Mouse (Mus musculus): Measurements from ENCODE around the gene Nck2. TPM values are rescaled to one million over a fixed set of nuclear protein-coding genes. Genes with fewer than 3 reads are reported as not detected.
"Not testable (repeated sequence)": the region's sequence is repeated elsewhere in the genome, so short reads cannot be mapped to it uniquely, and the experiment has no call there.

The Nck2 gene
- total RNA-seq, 2 experiments from 2014 or later, result 18.0 to 18.6 TPM

DNA sequence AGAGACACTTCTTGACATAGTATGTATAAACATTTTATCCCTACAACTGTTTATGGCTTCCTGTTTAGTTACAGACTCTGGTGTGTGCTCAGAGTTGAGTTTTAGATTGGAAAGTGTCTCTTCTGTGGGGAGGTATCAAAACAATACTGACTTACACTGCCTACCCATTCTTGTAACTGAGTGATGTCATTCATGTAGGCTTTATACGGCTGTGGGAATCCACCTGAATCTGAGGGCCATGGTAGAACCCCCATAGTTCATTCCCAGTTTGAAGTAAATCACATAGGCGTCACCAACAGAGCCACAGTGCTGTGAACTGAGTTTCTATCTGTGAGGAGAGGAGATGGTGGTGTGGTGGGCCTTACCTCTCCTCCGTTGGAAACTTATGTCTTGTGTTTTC is 92.6 kb downstream of the Nck2 start:
- H3K4me3 ChIP-seq, result no peak overlapping the region
- intact Hi-C loops (cut with DNase I), result no loop called here
- H3K27ac ChIP-seq, result no peak overlapping the region
- TF ChIP-seq CTCF (IDR thresholded peaks at IDR 0.05), result no peak
- DNase-seq, result no peak

- intact Hi-C loops (cut with DNase I), result no loop called here
- H3K27ac ChIP-seq, result no peak overlapping the region
- TF ChIP-seq CTCF (IDR thresholded peaks at IDR 0.05), result no peak
- no peak for DNase-seq
- H3K4me3 ChIP-seq, result no peak overlapping the region
Measured at GRCm38 (mm10) chr1:43537496-43537895, 93.1 kb downstream of the Nck2 start.

GRCm38 (mm10) chr1:43538716-43539115 is 94.3 kb downstream of the Nck2 start:
- intact Hi-C loops (cut with DNase I), result no loop called here
- H3K27ac ChIP-seq, result no peak overlapping the region
- DNase-seq, result no peak
- no peak overlapping the region for H3K4me3 ChIP-seq
- no peak for TF ChIP-seq CTCF (IDR thresholded peaks at IDR 0.05)

- H3K4me3 ChIP-seq, result no peak overlapping the region
- no peak overlapping the region for H3K27ac ChIP-seq
- intact Hi-C loops (cut with DNase I), result no loop called here
- no peak for DNase-seq
- TF ChIP-seq CTCF (IDR thresholded peaks at IDR 0.05), result no peak
Measured at GRCm38 (mm10) chr1:43539689-43540380, 95.5 kb downstream of the Nck2 start.

- peak; percentile 14; the same call in 1 of the 2 replicates for TF ChIP-seq CTCF (IDR thresholded peaks at IDR 0.05)
- no peak overlapping the region for H3K27ac ChIP-seq
- DNase-seq, result no peak
- H3K4me3 ChIP-seq, result no peak overlapping the region
- intact Hi-C loops (cut with DNase I), result no loop called here
Measured at GRCm38 (mm10) chr1:43542339-43542738, 98.0 kb downstream of the Nck2 start.

DNA sequence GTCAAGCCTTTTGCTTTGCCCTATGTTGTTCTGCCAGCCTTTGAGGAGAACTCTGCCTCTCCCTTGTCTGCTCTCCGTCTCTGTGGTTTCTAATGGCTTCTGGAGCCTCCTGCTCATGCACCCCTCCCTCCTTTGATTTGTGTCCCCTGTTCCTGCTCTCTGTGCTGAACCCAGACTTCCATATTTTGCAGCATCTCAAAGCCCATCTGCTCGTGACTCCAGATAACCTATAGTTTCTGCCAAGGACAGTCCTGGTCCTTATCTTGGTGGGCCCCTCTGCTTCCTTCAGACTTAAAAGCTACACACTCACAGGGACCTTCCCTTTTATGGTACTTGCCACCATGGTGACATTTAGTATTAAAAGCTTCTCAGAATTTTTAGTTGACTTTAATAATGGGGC is 103.3 kb downstream of the Nck2 start:
- no peak for TF ChIP-seq CTCF (IDR thresholded peaks at IDR 0.05)
- Histone ChIP-seq H3K27ac (no peak overlapping the region), H3K4me3 (no peak overlapping the region)
- intact Hi-C loops (cut with DNase I), result no loop called here
- no peak for DNase-seq

DNA sequence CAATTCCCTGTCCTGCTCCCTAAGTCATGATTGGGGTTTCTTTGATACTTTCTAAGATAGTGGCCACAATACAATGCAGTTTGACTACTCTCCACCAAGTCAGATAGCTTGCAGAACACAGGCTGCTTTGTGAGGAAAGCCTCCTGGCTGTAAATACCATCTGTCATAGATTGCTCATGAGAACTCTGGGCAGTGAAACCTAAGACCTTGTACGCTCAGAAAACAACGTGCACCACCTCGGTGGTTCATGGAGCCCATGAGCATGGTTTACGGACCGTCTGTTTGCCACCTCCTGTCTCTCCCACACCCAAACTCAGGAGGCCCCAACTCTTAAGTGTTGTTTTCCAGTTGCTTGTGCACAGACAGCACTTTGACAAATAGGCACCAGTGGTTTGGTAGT is 104.4 kb downstream of the Nck2 start:
- no peak for DNase-seq
- no peak overlapping the region for H3K4me3 ChIP-seq
- no peak for TF ChIP-seq CTCF (IDR thresholded peaks at IDR 0.05)
- H3K27ac ChIP-seq, result peak overlapping the region; percentile 6; the same call in 1 of the 2 replicates
- intact Hi-C loops (cut with DNase I), result no loop called here

DNA sequence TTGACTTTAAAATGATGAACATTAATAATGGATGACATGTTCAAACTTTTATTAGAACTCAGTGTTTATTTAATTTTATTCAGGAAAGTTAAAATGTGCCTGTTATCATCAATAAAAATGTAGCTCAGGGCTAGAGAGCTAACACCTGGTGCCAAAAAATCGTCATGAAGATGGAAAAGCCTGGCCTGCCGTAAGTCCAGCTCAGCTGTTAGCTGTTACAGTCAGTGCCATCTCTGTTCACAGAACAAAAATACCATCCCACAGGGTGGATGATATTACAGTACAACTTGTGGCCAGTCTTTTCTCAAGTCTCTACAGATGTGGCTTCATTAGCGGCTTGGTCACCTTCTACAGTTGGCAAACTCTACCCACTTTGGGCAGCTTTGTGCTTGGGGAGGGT is 106.1 kb downstream of the Nck2 start:
- intact Hi-C loops (cut with DNase I), result loop anchor here (5.0 kb wide), 1 partner anchor 98 kb away; no protein-coding TSS in a partner anchor
- DNase-seq, result no peak
- TF ChIP-seq CTCF (IDR thresholded peaks at IDR 0.05), result no peak
- no peak overlapping the region for H3K4me3 ChIP-seq
- no peak overlapping the region; the same call in 1 of the 2 replicates for H3K27ac ChIP-seq

DNA sequence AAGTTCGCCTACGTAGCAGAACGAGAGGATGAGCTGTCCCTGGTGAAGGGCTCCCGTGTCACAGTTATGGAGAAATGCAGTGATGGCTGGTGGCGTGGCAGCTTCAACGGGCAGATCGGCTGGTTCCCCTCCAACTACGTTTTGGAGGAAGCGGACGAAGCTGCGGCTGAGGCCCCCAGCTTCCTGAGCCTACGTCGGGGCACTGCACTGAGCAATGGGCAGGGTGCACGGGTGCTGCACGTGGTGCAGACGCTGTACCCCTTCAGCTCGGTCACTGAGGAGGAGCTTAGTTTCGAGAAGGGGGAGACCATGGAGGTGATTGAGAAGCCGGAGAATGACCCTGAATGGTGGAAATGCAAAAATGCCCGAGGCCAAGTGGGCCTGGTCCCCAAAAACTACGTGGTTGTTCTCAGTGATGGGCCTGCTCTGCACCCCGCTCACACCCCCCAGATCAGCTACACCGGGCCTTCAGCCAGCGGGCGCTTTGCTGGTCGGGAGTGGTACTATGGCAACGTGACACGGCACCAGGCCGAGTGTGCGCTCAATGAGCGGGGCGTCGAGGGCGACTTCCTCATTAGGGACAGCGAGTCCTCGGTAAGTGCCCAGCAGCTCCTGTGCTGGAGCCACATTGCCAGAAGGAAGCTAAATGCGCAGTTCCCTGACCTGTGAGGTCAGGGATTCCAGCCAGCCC is 109.8 kb downstream of the Nck2 start:
- not testable (repeated sequence) for DNase-seq, H3K4me3 ChIP-seq
- peak overlapping the region; percentile 89 for H3K27ac ChIP-seq
- intact Hi-C loops (cut with DNase I), result loop anchor here (5.0 kb wide), 1 partner anchor 102 kb away; no protein-coding TSS in a partner anchor

GRCm38 (mm10) chr1:43555222-43555974 is 111.0 kb downstream of the Nck2 start:
- intact Hi-C loops (cut with DNase I), result no loop called here
- no peak for TF ChIP-seq CTCF (IDR thresholded peaks at IDR 0.05)
- H3K27ac ChIP-seq, result peak overlapping the region; percentile 89
- DNase-seq, result peak; percentile 61
- H3K4me3 ChIP-seq, result no peak overlapping the region

DNA sequence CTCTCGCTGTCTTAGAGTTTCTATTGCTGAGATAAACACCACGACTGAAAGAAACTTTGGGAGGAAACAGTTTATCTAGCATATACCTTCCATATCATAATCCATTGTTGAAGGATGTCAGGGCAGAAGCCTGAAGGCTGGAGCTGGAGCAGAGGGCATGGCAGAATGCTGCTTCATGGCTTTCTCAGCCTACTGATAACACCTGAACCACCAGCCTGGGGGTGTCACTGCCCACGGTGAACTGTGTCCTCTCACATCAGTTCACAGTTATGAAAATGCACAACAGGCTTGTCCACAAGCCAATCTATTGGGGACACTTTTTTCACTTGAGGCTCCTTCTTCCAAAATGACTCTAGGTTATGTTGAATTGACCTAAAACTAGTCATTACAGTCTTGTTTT is 114.0 kb downstream of the Nck2 start:
- Histone ChIP-seq H3K27ac (no peak overlapping the region), H3K4me3 (no peak overlapping the region)
- no peak for DNase-seq
- intact Hi-C loops (cut with DNase I), result no loop called here
- no peak for TF ChIP-seq CTCF (IDR thresholded peaks at IDR 0.05)

GRCm38 (mm10) chr1:43559043-43559692 is 114.8 kb downstream of the Nck2 start:
- no peak for TF ChIP-seq CTCF (IDR thresholded peaks at IDR 0.05)
- intact Hi-C loops (cut with DNase I), result no loop called here

More at GRCm38 (mm10) chr1:43559043-43559692, 114.8 kb downstream of the Nck2 start:
- no peak for DNase-seq
- Histone ChIP-seq H3K4me3 (no peak overlapping the region), H3K27ac (no peak overlapping the region)
